Mouse (Mus musculus): ENCODE results near the gene Nol10. TPM values are rescaled to one million over a fixed set of nuclear protein-coding genes. Genes with fewer than 3 reads are reported as not detected.

The Nol10 gene
- polyA plus RNA-seq, 1 experiment from 2014 or later: 10.8 TPM

- Histone ChIP-seq H3K4me3 (ENCODE audit: inconsistent target) (no peak overlapping the region), H3K36me3 (ENCODE audit: inconsistent target) (peaks cover 13% of the 10 kb centered on the region), H3K79me2 (ENCODE audit: inconsistent target) (no peaks in the 10 kb centered on the region), H3K27ac (no peak overlapping the region)
- 91% methylated on average over 2 of the region's 2 CpGs for WGBS (ENCODE audit: missing documents)
Observed at GRCm38 (mm10) chr12:17411242-17411641, 63.0 kb downstream of the Nol10 start.

- Histone ChIP-seq H3K36me3 (ENCODE audit: inconsistent target) (peaks cover 13% of the 10 kb centered on the region), H3K79me2 (ENCODE audit: inconsistent target) (no peaks in the 10 kb centered on the region), H3K27ac (no peak overlapping the region), H3K4me3 (ENCODE audit: inconsistent target) (no peak overlapping the region)
- WGBS (ENCODE audit: missing documents): 34% methylated on average over 12 of the region's 12 CpGs
Observed at GRCm38 (mm10) chr12:17411797-17412526, 63.7 kb downstream of the Nol10 start.

DNA sequence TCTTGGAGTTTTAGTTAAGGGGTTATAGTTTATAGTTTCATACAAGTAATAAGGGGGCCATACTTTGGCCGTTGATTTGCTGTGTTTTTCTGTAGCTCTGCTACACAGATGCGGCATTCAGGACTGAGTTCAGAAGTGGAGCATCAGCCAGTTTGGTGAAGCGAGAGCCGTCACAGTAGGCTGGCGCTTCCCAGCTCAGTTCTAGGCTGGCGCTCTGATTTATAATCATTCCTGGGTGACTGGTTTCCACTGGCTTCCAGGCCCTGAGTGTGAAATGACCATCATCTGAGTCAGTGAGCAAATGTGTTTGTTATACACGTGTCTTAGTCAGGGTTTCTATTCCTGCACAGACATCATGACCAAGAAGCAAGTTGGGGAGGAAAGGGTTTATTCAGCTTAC lies 66.5 kb downstream of the Nol10 start:
- H3K36me3 ChIP-seq (ENCODE audit: inconsistent target): peaks cover 13% of the 10 kb centered on the region; the same call in 1 of the 2 replicates
- 98% methylated on average over 7 of the region's 7 CpGs for WGBS (ENCODE audit: missing documents)
- no peak overlapping the region for H3K27ac ChIP-seq
- H3K4me3 ChIP-seq (ENCODE audit: inconsistent target): no peak overlapping the region
- no peaks in the 10 kb centered on the region for H3K79me2 ChIP-seq (ENCODE audit: inconsistent target)

DNA sequence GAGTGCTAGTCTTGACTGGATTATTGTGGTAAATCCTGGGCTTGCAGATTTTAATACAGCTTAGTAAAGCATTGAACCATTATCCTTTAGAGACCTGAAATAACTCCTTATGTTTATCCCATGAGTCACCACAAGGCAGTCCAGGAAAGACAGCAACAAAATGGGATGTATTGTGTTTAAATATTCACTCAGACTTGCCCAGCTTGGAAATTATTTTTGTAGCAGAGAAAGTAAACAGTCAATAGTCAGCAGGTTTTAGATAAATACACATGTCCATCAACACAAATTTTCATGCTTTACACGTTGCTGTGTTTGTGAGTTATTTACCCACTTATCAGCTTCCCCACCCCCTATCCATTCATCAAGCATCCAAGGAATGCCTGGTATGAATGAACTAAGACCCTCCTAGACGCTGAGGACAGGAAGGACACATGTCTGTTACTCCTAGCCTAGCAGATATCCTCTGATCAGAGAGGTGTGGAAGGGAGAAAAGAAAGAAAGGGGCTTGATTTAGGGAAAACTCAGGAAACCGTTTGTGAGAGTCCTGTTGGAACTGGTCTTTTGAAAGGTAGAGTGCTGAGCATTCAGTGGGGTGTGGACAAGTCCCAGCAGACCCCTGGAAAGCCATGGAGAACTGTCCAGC lies 72.0 kb downstream of the Nol10 start:
- WGBS (ENCODE audit: missing documents): 91% methylated on average over 2 of the region's 3 CpGs
- H3K79me2 ChIP-seq (ENCODE audit: inconsistent target): no peaks in the 10 kb centered on the region
- H3K27ac ChIP-seq: no peak overlapping the region
- peaks cover 18% of the 10 kb centered on the region; the same call in 1 of the 2 replicates for H3K36me3 ChIP-seq (ENCODE audit: inconsistent target)
- no peak overlapping the region for H3K4me3 ChIP-seq (ENCODE audit: inconsistent target)

DNA sequence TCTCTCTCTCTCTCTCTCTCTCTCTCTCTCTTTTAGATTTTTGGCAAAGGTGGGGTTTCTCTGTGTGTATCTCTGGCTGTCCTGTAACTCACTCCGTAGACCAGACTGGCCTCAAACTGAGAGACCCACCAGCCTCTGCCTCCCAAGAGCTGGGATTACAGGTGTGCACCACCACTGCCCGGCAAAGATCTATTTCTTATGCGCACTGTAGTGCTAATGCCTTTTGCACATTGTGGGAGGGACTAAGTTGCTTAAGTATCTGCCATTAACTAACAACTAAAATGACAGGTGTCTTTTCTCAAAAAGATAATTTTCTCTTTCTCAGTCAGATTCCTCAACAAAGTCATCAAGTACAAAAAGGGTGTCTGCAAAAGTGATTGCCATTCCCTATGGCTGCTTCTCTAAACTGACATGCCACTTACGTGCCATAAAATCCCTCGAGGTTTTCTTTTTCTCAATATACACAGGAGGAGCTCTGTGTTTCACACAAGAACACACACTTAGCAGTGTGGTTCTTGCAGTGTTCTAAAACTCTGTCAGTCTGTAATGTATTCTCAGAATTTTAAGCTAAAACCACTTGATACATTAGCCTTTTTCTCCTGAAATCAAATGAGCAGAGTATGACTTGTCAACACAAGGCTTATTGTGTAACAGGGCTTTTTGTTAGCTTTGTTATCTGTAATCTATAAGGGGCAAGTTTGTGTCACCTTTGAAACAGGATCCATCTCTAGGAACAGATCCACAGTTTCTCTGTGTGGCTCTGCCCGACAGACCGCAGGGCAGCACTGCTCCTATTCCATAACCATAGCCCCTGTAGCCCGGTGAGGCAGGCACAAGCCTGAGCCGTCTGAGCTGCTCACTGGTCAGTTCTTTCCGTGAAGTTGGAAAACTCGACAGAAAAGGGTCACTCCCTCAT lies 77.3 kb downstream of the Nol10 start:
- Histone ChIP-seq H3K79me2 (ENCODE audit: inconsistent target) (no peaks in the 10 kb centered on the region), H3K36me3 (ENCODE audit: inconsistent target) (0 out of 2 replicates have a peak, but pooled peaks cover 11% of the 10 kb centered on the region), H3K27ac (no peak overlapping the region), H3K4me3 (ENCODE audit: inconsistent target) (no peak overlapping the region)
- 95% methylated on average over 11 of the region's 11 CpGs for WGBS (ENCODE audit: missing documents)

- Histone ChIP-seq H3K79me2 (ENCODE audit: inconsistent target) (no peaks in the 10 kb centered on the region), H3K4me3 (ENCODE audit: inconsistent target) (no peak overlapping the region), H3K27ac (peak overlapping the region; percentile 34; the same call in 1 of the 2 replicates), H3K36me3 (ENCODE audit: inconsistent target) (0 out of 2 replicates have a peak, but pooled peaks cover 11% of the 10 kb centered on the region)
- 98% methylated on average over 3 of the region's 3 CpGs for WGBS (ENCODE audit: missing documents)
Observed at GRCm38 (mm10) chr12:17426735-17427134, 78.5 kb downstream of the Nol10 start.

GRCm38 (mm10) chr12:17430578-17430977 lies 82.3 kb downstream of the Nol10 start:
- Histone ChIP-seq H3K79me2 (ENCODE audit: inconsistent target) (no peaks in the 10 kb centered on the region), H3K36me3 (ENCODE audit: inconsistent target) (0 out of 2 replicates have a peak, but pooled peaks cover 6% of the 10 kb centered on the region), H3K27ac (no peak overlapping the region), H3K4me3 (ENCODE audit: inconsistent target) (no peak overlapping the region)
- 100% methylated on average over 2 of the region's 2 CpGs for WGBS (ENCODE audit: missing documents)

GRCm38 (mm10) chr12:17431166-17431565 lies 82.9 kb downstream of the Nol10 start:
- Histone ChIP-seq H3K36me3 (ENCODE audit: inconsistent target) (0 out of 2 replicates have a peak, but pooled peaks cover 6% of the 10 kb centered on the region), H3K4me3 (ENCODE audit: inconsistent target) (no peak overlapping the region), H3K27ac (no peak overlapping the region), H3K79me2 (ENCODE audit: inconsistent target) (no peaks in the 10 kb centered on the region)
- WGBS (ENCODE audit: missing documents): 91% methylated on average over 5 of the region's 5 CpGs

GRCm38 (mm10) chr12:17431812-17432332 lies 83.6 kb downstream of the Nol10 start:
- H3K27ac ChIP-seq: no peak overlapping the region
- WGBS (ENCODE audit: missing documents): 90% methylated on average over 4 of the region's 4 CpGs
- H3K36me3 ChIP-seq (ENCODE audit: inconsistent target): 0 out of 2 replicates have a peak, but pooled peaks cover 6% of the 10 kb centered on the region
- H3K4me3 ChIP-seq (ENCODE audit: inconsistent target): no peak overlapping the region
- H3K79me2 ChIP-seq (ENCODE audit: inconsistent target): no peaks in the 10 kb centered on the region

- WGBS (ENCODE audit: missing documents): 95% methylated on average over 4 of the region's 4 CpGs
- H3K79me2 ChIP-seq (ENCODE audit: inconsistent target): no peaks in the 10 kb centered on the region
- 0 out of 2 replicates have a peak, but pooled peaks cover 6% of the 10 kb centered on the region for H3K36me3 ChIP-seq (ENCODE audit: inconsistent target)
- no peak overlapping the region for H3K27ac ChIP-seq
- H3K4me3 ChIP-seq (ENCODE audit: inconsistent target): no peak overlapping the region
Observed at GRCm38 (mm10) chr12:17433712-17434111, 85.5 kb downstream of the Nol10 start.

GRCm38 (mm10) chr12:17436471-17436870 lies 88.2 kb downstream of the Nol10 start:
- WGBS (ENCODE audit: missing documents): 100% methylated on average over 2 of the region's 2 CpGs
- H3K4me3 ChIP-seq (ENCODE audit: inconsistent target): no peak overlapping the region
- H3K36me3 ChIP-seq (ENCODE audit: inconsistent target): no peaks in the 10 kb centered on the region
- H3K27ac ChIP-seq: no peak overlapping the region
- H3K79me2 ChIP-seq (ENCODE audit: inconsistent target): no peaks in the 10 kb centered on the region

GRCm38 (mm10) chr12:17440251-17440651 lies 92.0 kb downstream of the Nol10 start:
- Histone ChIP-seq H3K4me3 (ENCODE audit: inconsistent target) (no peak overlapping the region), H3K36me3 (ENCODE audit: inconsistent target) (no peaks in the 10 kb centered on the region), H3K79me2 (ENCODE audit: inconsistent target) (no peaks in the 10 kb centered on the region), H3K27ac (no peak overlapping the region)
- 43% methylated on average over 6 of the region's 7 CpGs for WGBS (ENCODE audit: missing documents)

DNA sequence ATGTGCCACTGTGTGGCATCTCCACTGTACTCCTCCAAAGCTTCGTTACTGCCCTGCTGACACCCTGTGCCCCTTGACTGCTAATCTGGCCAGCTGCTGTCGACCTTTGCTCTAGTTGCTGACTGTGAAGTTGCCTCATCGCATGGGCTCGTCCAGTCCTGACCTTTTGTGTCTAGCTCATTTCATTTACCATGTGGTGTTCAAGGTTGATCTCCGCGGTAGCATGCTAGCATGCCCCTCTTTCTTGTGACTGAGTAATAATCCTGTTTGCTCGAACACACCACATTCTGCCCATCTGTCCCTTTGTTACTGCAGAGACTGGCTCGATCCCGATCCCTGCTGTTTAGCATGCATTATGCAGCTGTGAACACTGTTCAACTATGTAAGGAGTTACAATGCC lies 93.2 kb downstream of the Nol10 start:
- Histone ChIP-seq H3K79me2 (ENCODE audit: inconsistent target) (no peaks in the 10 kb centered on the region), H3K4me3 (ENCODE audit: inconsistent target) (no peak overlapping the region), H3K27ac (no peak overlapping the region), H3K36me3 (ENCODE audit: inconsistent target) (no peaks in the 10 kb centered on the region)
- WGBS (ENCODE audit: missing documents): 92% methylated on average over 9 of the region's 9 CpGs

GRCm38 (mm10) chr12:17444406-17444805 lies 96.1 kb downstream of the Nol10 start:
- no peak overlapping the region for H3K27ac ChIP-seq

More at GRCm38 (mm10) chr12:17444406-17444805, 96.1 kb downstream of the Nol10 start:
- 81% methylated on average over 11 of the region's 11 CpGs for WGBS (ENCODE audit: missing documents)
- no peaks in the 10 kb centered on the region for H3K79me2 ChIP-seq (ENCODE audit: inconsistent target)
- H3K36me3 ChIP-seq (ENCODE audit: inconsistent target): no peaks in the 10 kb centered on the region
- no peak overlapping the region for H3K4me3 ChIP-seq (ENCODE audit: inconsistent target)
